Mouse (Mus musculus) 3T3-L1 (cell line): ENCODE measurements around the gene Nfe2l1.
"Not testable (repeated sequence)": the region's sequence is repeated elsewhere in the genome, so short reads cannot be mapped to it uniquely, and the experiment has no call there.

Experiments used
- DNase-seq: peaks from one replicate; pipeline ENCODE4 v3.0.0-alpha.2; 2015; ENCODE audit warnings: low read depth, low spot score

The Nfe2l1 gene

GRCm38 (mm10) chr11:96818128-96818710 lies 11.5 kb downstream of the Nfe2l1 start:
- DNase-seq = no peak

- no peak for DNase-seq
Observed at GRCm38 (mm10) chr11:96816979-96817378, 12.8 kb downstream of the Nfe2l1 start.

DNA sequence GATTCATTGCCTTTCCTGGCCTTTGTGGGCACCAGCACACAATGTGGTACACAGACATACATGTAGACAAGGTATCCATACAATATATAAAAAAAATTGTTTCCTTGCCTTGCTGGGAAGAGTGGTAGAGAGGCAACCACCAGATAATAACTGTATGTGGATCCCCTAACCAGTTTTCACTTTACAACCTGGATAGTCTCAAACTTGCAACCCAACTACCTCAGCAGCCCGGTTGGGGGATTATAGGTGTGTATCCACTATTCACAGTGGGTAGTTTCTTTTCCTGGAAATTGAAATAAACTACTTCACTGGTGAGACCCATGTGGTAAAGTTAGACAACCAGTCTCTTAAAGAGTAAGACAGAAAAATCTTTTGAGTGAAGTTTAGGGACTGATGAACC lies 13.3 kb downstream of the Nfe2l1 start:
- DNase-seq = no peak

DNA sequence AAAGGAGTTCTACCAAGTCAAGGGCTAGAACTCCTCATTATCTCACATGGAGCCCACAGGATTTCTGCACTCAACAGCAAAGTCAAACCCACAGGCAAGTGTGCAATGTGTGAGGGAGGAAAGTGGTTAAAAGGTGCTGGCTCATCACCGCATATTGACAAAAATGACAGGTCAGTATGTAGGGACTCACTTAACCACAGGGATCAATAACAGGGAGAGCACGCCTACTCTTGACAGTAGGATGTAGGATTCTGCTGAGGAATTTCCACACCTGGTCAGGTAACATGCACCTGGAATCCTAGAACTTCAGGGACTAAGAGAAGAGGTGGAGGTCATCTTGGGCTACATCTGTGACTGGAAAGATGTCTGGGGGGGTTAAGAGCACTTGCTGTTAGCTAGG lies 13.9 kb downstream of the Nfe2l1 start:
- no peak for DNase-seq

DNA sequence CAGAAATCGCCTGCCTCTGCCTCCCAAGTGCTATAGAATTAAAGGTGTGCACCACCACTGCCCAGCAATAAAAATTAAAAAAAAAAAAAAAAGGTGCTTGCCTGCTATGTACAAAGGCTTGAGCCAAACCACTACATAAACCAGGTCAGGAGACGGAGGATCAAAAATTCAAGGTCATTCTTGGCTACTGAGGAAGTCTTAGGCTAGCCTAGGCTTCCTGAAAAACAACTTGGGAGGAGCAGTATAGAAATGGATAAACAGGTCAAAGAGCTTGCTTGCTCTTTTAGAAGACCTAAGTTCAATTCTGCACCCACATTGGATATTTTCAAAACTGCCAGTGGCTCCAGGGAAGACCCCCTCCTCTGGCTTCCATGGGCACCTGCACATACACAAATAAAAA lies 15.3 kb downstream of the Nfe2l1 start:
- no peak for DNase-seq

DNA sequence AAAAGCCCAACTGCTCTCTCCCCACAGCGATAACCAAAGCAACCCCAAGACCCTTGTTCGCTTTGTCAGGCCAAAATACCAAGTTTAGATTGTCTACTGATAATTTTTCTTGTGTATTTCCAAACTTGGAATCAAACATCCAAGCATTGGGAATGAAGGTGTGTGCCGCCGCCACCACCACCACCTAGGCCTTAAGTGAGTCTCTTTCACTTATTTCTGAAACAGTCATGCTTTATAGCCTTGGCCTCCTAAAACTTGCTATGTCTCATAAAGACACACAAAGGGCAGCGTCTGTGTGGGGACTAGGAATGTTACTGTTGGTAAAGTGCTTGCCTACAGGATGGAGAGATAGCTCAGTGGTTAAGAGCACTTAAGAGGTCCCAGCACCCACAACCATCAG lies 15.8 kb downstream of the Nfe2l1 start:
- DNase-seq = no peak

- DNase-seq = no peak
Observed at GRCm38 (mm10) chr11:96813455-96813854, 16.3 kb downstream of the Nfe2l1 start.

DNA sequence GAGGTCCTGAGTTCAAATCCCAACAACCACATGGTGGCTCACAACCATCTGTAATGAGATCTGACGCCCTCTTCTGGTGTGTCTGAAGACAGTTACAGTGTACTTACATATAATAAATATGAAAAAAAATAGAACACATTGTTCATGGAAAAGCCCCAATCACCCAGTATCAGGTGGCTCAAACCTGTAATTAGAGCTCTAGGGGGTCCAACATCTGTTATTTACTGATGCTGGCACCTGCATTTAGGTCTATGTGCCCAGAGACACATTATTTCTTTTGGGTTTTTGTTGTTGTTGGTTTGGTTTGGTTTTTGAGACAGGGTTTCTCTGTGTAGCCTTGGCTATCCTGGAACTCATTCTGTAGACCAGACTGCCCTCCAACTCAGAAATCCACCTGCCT lies 18.6 kb downstream of the Nfe2l1 start:
- DNase-seq = not testable (repeated sequence)

GRCm38 (mm10) chr11:96809562-96810235 lies 20.1 kb downstream of the Nfe2l1 start:
- no peak for DNase-seq

DNA sequence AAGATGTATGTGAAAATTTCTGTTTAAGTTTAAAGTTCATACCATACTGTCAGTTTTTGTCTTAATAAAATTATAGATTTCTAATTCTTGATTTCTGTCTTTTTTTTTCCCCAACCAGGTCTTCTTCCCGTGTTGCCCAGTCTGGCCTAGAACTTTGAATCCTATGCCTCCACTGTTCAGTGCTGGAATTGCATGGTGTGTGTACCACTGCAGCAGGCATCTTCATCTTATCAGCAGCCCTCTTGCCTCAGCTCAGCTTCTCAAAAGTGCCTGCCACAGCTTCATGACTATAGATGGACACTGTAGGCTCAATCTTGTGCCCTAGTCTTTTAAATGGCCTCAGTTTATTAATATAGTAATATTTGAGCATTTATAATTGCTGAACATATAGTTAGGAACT lies 21.7 kb downstream of the Nfe2l1 start:
- DNase-seq = peak; percentile 70

- DNase-seq = no peak
Observed at GRCm38 (mm10) chr11:96805606-96806005, 24.2 kb downstream of the Nfe2l1 start.

- no peak for DNase-seq
Observed at GRCm38 (mm10) chr11:96799511-96799910, 30.3 kb downstream of the Nfe2l1 start.

DNA sequence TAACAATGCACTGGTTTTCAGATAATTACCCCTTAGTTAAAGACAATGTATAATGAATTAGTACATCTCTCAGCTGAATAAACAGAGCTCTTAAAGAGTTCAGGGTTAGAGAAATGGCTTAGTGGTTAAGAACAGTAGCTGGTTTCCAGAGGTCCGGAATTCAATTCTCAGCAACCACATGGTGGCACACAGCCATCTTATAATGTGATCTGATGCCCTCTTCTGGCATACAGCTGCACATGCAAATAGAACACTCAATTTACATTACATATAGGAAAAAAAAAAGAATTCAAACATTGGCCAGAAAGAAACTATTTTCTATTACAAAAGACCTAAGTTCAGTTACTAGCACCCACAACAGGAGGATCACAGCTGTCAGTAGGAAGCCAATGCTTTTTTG lies 33.2 kb downstream of the Nfe2l1 start:
- peak; percentile 78 for DNase-seq

GRCm38 (mm10) chr11:96796081-96796480 lies 33.7 kb downstream of the Nfe2l1 start:
- DNase-seq = no peak

DNA sequence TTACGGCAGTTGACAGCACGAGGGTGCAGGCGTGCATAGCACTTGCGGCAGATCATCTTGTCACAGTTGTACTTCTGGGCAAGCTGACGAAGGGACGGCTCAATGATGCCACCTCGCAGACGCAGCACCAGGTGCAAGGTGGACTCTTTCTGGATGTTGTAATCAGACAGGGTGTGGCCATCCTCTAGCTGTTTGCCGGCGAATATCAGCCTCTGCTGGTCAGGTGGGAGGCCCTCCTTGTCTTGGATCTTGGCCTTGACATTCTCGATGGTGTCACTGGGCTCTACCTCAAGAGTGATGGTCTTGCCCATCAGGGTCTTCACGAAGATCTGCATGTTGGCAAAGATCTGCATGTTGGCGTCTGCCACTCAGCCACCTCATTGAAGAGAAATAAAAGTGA lies 34.3 kb downstream of the Nfe2l1 start:
- DNase-seq = no peak

DNA sequence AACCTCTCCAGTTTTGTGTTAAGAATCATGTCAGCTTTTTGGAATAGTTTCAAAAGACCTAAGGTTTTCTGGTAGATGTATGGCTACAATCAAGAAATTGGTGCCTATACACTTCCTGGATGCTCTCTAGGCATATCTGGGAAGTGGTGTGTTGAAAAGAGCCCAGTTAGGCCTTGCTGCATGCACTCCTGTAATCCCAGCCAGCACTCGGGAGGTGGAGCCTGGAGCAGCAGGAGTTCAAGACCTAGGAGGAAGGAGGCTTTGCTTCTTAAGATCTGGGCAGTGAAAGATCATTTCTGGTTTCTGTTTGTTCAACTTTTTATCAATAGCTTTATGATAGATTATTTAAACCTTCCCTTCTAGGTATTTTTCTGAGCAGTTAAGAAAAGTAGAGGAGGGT lies 39.1 kb downstream of the Nfe2l1 start:
- peak; percentile 60 for DNase-seq

GRCm38 (mm10) chr11:96789990-96790389 lies 39.8 kb downstream of the Nfe2l1 start:
- DNase-seq = peak; percentile 61

GRCm38 (mm10) chr11:96788871-96789795 lies 40.6 kb downstream of the Nfe2l1 start, which contains the start of gene Cbx1:
TSS of gene Cbx1 (plus strand) at chr11:96789127.
- peak; percentile 92 for DNase-seq

DNA sequence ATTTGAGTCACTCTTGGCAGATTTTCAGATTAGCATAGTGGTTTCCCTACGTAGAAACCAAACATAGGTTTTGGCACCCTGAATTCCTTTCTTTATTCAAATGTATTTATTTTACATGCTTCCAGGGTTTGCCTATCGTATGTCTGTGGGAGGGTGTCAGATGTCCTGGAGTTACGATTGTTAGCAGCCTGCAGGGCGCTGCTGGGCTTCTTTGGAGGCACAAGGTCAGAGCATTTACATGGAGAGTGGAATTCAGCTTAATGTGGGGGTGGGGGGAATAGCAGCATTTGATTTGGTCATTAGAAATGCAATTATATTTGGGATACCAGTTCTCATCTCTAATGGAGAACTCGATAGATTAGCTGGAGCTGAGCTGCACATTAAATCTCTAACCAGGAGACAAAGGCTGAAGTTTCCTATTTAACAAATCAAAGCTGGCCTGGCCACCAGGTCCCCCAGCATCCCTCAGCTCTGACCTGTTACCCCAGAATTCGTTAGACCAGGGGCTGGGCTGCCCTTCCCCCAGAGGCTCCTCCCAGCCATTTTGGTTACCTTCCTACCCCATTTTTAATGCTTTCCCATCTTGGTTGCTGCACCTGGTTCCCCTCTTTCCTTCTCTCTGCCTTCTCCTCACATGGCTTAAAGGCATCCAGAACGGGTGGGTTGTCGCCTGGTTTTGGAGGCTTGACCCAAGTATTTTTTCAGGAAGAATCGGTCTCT lies 42.9 kb downstream of the Nfe2l1 start:
- DNase-seq = no peak

GRCm38 (mm10) chr11:96784847-96785246 lies 44.9 kb downstream of the Nfe2l1 start:
- DNase-seq = peak; percentile 86

DNA sequence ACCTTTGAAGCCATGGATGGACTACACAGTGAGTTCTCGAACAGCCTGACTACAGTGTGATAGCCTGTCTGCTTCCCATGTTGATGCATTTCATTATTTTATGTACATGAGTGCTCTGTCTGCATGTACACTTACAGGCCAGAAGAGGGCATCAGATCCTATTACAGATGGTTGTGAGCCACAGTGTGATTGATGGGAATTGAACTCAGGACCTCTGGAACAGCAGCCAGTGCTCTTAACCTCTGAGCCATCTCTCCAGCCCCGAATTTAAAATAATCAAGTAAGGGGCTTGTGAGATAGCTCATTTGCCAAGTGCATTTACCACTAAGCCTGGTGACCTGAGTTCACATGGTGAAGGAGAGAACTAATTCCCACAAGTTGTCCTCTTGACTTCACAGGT lies 48.3 kb downstream of the Nfe2l1 start:
- peak; percentile 47 for DNase-seq

- DNase-seq = no peak
Observed at GRCm38 (mm10) chr11:96780306-96780705, 49.5 kb downstream of the Nfe2l1 start.
